Mouse (Mus musculus) lung, adult 2 months (tissue): ENCODE results near the gene Syf2. TPM values are rescaled to one million over a fixed set of nuclear protein-coding genes. Genes with fewer than 3 reads are reported as not detected.

Source experiments
- DNase-seq: peaks from one replicate; pipeline ENCODE4 v3.0.0; 2022
- H3K4me1 ChIP-seq: fragments of 200-500 bp; 2 replicates; pipeline ENCODE4 v1.6.1; 2011; ENCODE audit warnings: low read length; ENCODE audit not compliant: control insufficient read depth, insufficient read depth
- H3K4me3 ChIP-seq: fragments of 200-500 bp; replicated peaks from 2 replicates; pipeline ENCODE3; 2011; ENCODE audit warnings: low read depth, mild to moderate bottlenecking, control low read depth, low read length; ENCODE audit errors: extremely low read depth
- CTCF ChIP-seq: fragments of 200-500 bp; IDR thresholded peaks from 2 replicates; pipeline ENCODE4 v1.5.1; 2011; ENCODE audit warnings: mild to moderate bottlenecking, low read length, control low read depth; ENCODE audit not compliant: insufficient read depth
- POLR2A ChIP-seq: fragments of 200-500 bp; IDR thresholded peaks from 2 replicates; pipeline ENCODE4 v1.6.1; 2011; ENCODE audit warnings: low read depth, mild to moderate bottlenecking, control low read depth, low read length, borderline replicate concordance; ENCODE audit errors: extremely low read depth
- WGBS: fragments of 180-500 bp; shearing (Covaris S2); methylation state at CpG from one replicate; pipeline ENCODE4 v1.1.7; 2018; 5-methylcytosine and 5-hydroxymethylcytosine counted together
- polyA plus RNA-seq: library from polyadenylated mRNA; depleted of rRNA; stranded (reverse); fragments of >200 nt; gene quantifications from 2 replicates; pipeline ENCODE4 v1.2.3, GENCODE M21; 2012; rRNA removed

Gene Syf2
- polyA plus RNA-seq, 1 experiment: 43.4 TPM

DNA sequence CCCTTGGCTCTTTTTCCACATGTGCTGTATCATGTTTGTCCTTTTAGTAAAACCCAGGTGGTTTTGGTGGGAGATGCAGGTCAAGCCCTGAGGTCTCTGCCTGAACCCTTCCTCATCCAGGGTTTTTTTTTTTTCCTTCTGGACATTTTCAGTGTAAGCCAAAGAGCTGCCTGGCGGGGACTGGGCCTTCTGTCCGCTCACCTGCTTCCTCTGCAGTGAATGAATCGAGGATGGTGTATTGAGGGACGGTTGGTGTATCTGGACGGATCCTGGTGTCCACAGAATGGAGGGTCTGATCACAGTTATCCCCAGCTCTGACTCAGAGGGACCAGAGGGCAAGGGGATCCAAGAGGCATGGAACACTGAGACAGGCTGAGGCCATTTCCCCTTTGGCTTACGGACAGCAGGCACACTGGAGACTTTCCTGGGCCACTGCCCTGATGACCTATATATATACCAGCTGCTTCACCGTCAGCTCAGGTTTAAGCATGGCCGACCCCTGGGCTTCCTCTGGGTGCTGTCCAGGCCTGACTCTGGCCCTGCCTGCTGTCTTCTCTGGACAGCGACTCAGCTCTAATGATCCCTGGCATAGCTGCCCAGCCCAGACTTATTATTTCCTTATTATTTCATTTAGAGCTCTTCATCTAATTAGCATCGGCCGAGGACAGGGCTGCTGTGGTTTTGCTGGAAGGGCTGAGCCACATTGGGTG, 55.1 kb downstream of the Syf2 start:
- no peak for DNase-seq
- TF ChIP-seq POLR2A: no peak
- no peak for TF ChIP-seq CTCF
- H3K4me3 ChIP-seq: no peak overlapping the region
- 71% methylated on average over 11 of the region's 11 CpGs for WGBS
- no peaks in the 10 kb centered on the region for H3K4me1 ChIP-seq

DNA sequence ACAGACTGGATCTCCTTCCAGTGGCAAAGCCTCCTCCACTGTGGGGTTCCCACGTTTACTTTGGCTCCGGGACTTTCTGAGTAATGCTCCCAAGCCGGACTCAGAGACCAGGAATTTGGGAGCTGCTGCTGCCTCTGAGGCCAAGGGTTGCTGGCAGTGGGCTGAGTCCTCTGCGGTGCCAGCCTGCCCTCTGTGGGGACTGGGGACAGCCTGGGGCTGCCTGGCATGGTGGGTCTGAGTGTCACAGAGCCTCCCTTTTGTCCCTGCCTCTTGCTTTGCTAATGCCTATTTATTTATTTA, 55.6 kb downstream of the Syf2 start:
- no peaks in the 10 kb centered on the region for H3K4me1 ChIP-seq
- WGBS: 42% methylated on average over 4 of the region's 4 CpGs
- no peak for DNase-seq
- TF ChIP-seq POLR2A (no peak), CTCF (no peak)
- no peak overlapping the region for H3K4me3 ChIP-seq

DNA sequence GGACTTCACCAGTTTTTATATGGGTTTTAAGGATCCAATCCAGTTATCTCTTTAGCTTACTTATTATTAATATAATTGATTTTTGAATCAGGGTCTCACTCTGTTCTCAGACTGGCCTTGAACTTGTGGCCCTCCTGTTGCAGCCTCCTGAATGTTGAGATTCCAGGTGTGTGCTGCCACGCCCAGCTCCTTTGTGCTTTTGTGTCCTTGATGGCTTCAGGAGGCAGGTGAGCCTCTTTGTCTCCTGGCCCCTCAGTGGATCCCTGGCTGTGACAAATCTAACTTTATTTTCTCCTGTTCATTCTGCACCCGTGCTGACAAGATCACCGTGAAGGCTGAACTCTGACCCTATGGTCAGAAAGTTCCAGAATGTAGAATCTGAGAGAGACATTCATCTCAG, 56.3 kb downstream of the Syf2 start:
- H3K4me1 ChIP-seq: no peaks in the 10 kb centered on the region
- TF ChIP-seq CTCF: no peak
- TF ChIP-seq POLR2A: no peak
- no peak overlapping the region for H3K4me3 ChIP-seq
- DNase-seq: no peak
- 80% methylated on average over 3 of the region's 3 CpGs for WGBS

Other genes with a start within 250 kb of the Syf2 start
- 14.5 and 15.7 TPM in 2 replicates for gene Man1c1, start 226.6 kb upstream of the Syf2 start, polyA plus RNA-seq
- 23.3 and 30.6 TPM in 2 replicates for gene Ldlrap1, start 162.9 kb upstream of the Syf2 start, polyA plus RNA-seq
- gene Maco1, start 77.6 kb upstream of the Syf2 start, polyA plus RNA-seq: 7.8 and 9.2 TPM in 2 replicates
- 0.14 TPM in 1 of 2 replicates, not detected in the other for gene Rhd, start 66.4 kb upstream of the Syf2 start, polyA plus RNA-seq
- gene Tmem50a, start 15.9 kb upstream of the Syf2 start, polyA plus RNA-seq: 125 and 169 TPM in 2 replicates
- 533 and 883 TPM in 2 replicates for gene Rsrp1, start 7.3 kb upstream of the Syf2 start, polyA plus RNA-seq
- 2.8 and 3.5 TPM in 2 replicates for gene Runx3, start 189.8 kb downstream of the Syf2 start, polyA plus RNA-seq